Mouse (Mus musculus) heart, adult 2 months (tissue): Measurements from ENCODE around the gene Ifi207. TPM values are rescaled to one million over a fixed set of nuclear protein-coding genes. Genes with fewer than 3 reads are reported as not detected.
A peak's percentile ranks its signal among the peaks of the same experiment; 100 is the strongest.
"Not testable (repeated sequence)": the region's sequence is repeated elsewhere in the genome, so short reads cannot be mapped to it uniquely, and the experiment has no call there.

Experiments used
- DNase-seq, 2 experiments: peaks; one replicate each; pipeline ENCODE4 v3.0.0; 2021
- H3K27ac ChIP-seq: fragments of 200-600 bp; 2 replicates; pipeline ENCODE4 v1.8.1; 2022
- H3K27me3 ChIP-seq: fragments of 200-500 bp; 2 replicates; pipeline ENCODE4 v1.6.1; 2012; ENCODE audit warnings: mild to moderate bottlenecking, low read length, inconsistent platforms, mixed read lengths; ENCODE audit not compliant: control insufficient read depth, insufficient read depth
- H3K36me3 ChIP-seq: fragments of 200-500 bp; 2 replicates; pipeline ENCODE4 v1.6.1; 2012; ENCODE audit warnings: low read length, inconsistent platforms; ENCODE audit not compliant: control insufficient read depth, insufficient read depth
- H3K4me1 ChIP-seq: fragments of 200-500 bp; 2 replicates; pipeline ENCODE4 v1.6.1; 2011; ENCODE audit warnings: low read length; ENCODE audit not compliant: control insufficient read depth, insufficient read depth
- H3K4me3 ChIP-seq: fragments of 200-600 bp; 2 replicates; pipeline ENCODE4 v1.8.1; 2022
- H3K79me2 ChIP-seq: fragments of 200-500 bp; replicated peaks from 2 replicates; pipeline ENCODE4 v1.6.1; 2012; ENCODE audit warnings: mild to moderate bottlenecking, inconsistent platforms, low read length, moderate library complexity, mixed read lengths; ENCODE audit not compliant: control insufficient read depth, insufficient read depth
- H3K9ac ChIP-seq: fragments of 200-500 bp; 2 replicates; pipeline ENCODE4 v1.6.1; 2012; ENCODE audit warnings: low read depth, mild to moderate bottlenecking, control low read depth, inconsistent platforms, low read length, mixed read lengths
- CTCF ChIP-seq: fragments of 200-600 bp; IDR thresholded peaks from 2 replicates; pipeline ENCODE4 v1.8.1; 2022; ENCODE audit warnings: antibody characterized with exemption, mild to moderate bottlenecking, moderate library complexity
- EP300 ChIP-seq: fragments of 200-500 bp; IDR thresholded peaks from 2 replicates; pipeline ENCODE4 v1.6.1; 2011; ENCODE audit warnings: low read depth, low read length, control low read depth; ENCODE audit not compliant: insufficient read depth
- POLR2A ChIP-seq: fragments of 200-500 bp; IDR thresholded peaks from 2 replicates; pipeline ENCODE4 v1.6.1; 2011; ENCODE audit warnings: mild to moderate bottlenecking, low read depth, low read length, control low read depth; ENCODE audit not compliant: insufficient read depth
- WGBS: fragments of 180-500 bp; shearing (Covaris S2); methylation state at CpG from one replicate; pipeline ENCODE4 v1.1.7; 2018; 5-methylcytosine and 5-hydroxymethylcytosine counted together
- intact Hi-C: fragments of 180-260 bp; cut with DNase I; formaldehyde crosslinking; loops from one replicate; pipeline ENCODE4 v1.15.1; 2025
- long read RNA-seq: library from polyadenylated mRNA; stranded (forward); transcript quantifications from one replicate; pipeline ENCODE4 v2.0.0, GENCODE M21; 2021
- polyA plus RNA-seq: library from polyadenylated mRNA; depleted of rRNA; stranded (reverse); fragments of >200 nt; gene quantifications from 2 replicates; pipeline ENCODE4 v1.2.3, GENCODE M21; 2012; rRNA removed
- total RNA-seq, 2 experiments: library from RNA; stranded (reverse); gene quantifications; 2 replicates each; pipeline ENCODE4 v1.2.3; 2021

The Ifi207 gene
- total RNA-seq (1 to 10 TPM; 5.8 to 5.9 TPM), polyA plus RNA-seq (8.5 and 9.0 TPM in 2 replicates)
- long read RNA-seq, partial matches to known transcripts: 3 of 6 reads
- long read RNA-seq, other reads (novel, unspliced or antisense): 1 of 6 reads

GRCm38 (mm10) chr1:173741656-173742055 lies at the start of gene Ifi207:
Ifi207 (minus strand) TSS chr1:173741747.
- Histone ChIP-seq H3K36me3 (no peaks in the 10 kb centered on the region), H3K9ac (peak within 1 kb of the TSS; percentile 45), H3K79me2 (no peaks in the 10 kb centered on the region), H3K27ac (peak within 1 kb of the TSS; percentile 75), H3K4me1 (peaks cover 1% of the 10 kb centered on the region), H3K27me3 (no peaks in the 10 kb centered on the region), H3K4me3 (peak within 1 kb of the TSS; percentile 25; the same call in 1 of the 2 replicates)
- intact Hi-C loops: no loop called here
- TF ChIP-seq POLR2A (peak; percentile 66; the same call in 1 of the 2 replicates), EP300 (0 out of 2 replicates have a peak, but pooled peaks have one; percentile 21), CTCF (no peak)
- DNase-seq: peak; percentile 31 to 51
- WGBS: 37% methylated on average over 4 of the region's 4 CpGs

GRCm38 (mm10) chr1:173773457-173773856 lies 31.9 kb upstream of the Ifi207 start:
- H3K4me3 ChIP-seq, H3K9ac ChIP-seq, H3K4me1 ChIP-seq, H3K79me2 ChIP-seq, H3K27me3 ChIP-seq, H3K27ac ChIP-seq, H3K36me3 ChIP-seq, intact Hi-C loops, DNase-seq: not testable (repeated sequence)
- 0 out of 2 replicates have a peak, but pooled peaks have one; percentile 4 for TF ChIP-seq CTCF
- WGBS: 54% methylated on average over 3 of the region's 3 CpGs

- H3K4me1 ChIP-seq, H3K79me2 ChIP-seq, H3K9ac ChIP-seq, intact Hi-C loops, H3K4me3 ChIP-seq, H3K27me3 ChIP-seq, H3K36me3 ChIP-seq: not testable (repeated sequence)
- peak; percentile 53 to 79 for DNase-seq
- WGBS: 51% methylated on average over 5 of the region's 5 CpGs
- TF ChIP-seq EP300: peak; percentile 46; the same call in 1 of the 2 replicates
- TF ChIP-seq POLR2A: 0 out of 2 replicates have a peak, but pooled peaks have one; percentile 24
- peak within 1 kb of the TSS; percentile 67 for H3K27ac ChIP-seq
Observed at GRCm38 (mm10) chr1:173766848-173767617, 25.5 kb upstream of the Ifi207 start, which contains the start of gene Ifi204. Ifi204 (minus strand) TSS chr1:173766943.

- H3K79me2 ChIP-seq, intact Hi-C loops, H3K36me3 ChIP-seq, H3K27me3 ChIP-seq, H3K4me3 ChIP-seq, H3K27ac ChIP-seq, DNase-seq, H3K9ac ChIP-seq, H3K4me1 ChIP-seq: not testable (repeated sequence)
- 82% methylated on average over 5 of the region's 5 CpGs for WGBS
Observed at GRCm38 (mm10) chr1:173760032-173760431, 18.5 kb upstream of the Ifi207 start.

- Histone ChIP-seq H3K4me3 (no peak overlapping the region), H3K36me3 (no peaks in the 10 kb centered on the region), H3K27ac (peak overlapping the region; percentile 75), H3K4me1 (peaks cover 1% of the 10 kb centered on the region), H3K9ac (no peak overlapping the region), H3K27me3 (no peaks in the 10 kb centered on the region), H3K79me2 (no peaks in the 10 kb centered on the region)
- peak in 1 of 2 experiments; percentile 23 for DNase-seq
- WGBS: 61% methylated on average over 1 of the region's 1 CpGs
- TF ChIP-seq EP300 (no peak), CTCF (no peak), POLR2A (no peak)
- intact Hi-C loops: no loop called here
Observed at GRCm38 (mm10) chr1:173742262-173742661, 715 bp upstream of the Ifi207 start.

GRCm38 (mm10) chr1:173740537-173740936 lies 1.0 kb downstream of the Ifi207 start:
- H3K9ac ChIP-seq: no peak overlapping the region
- H3K4me1 ChIP-seq: peaks cover 1% of the 10 kb centered on the region
- intact Hi-C loops: no loop called here
- H3K36me3 ChIP-seq: no peaks in the 10 kb centered on the region
- TF ChIP-seq EP300 (no peak), POLR2A (no peak), CTCF (no peak)
- H3K4me3 ChIP-seq: peak overlapping the region; percentile 25; the same call in 1 of the 2 replicates
- H3K27ac ChIP-seq: peak overlapping the region; percentile 75; the same call in 1 of the 2 replicates
- no peaks in the 10 kb centered on the region for H3K27me3 ChIP-seq
- H3K79me2 ChIP-seq: no peaks in the 10 kb centered on the region
- no peak for DNase-seq
